Mouse (Mus musculus) kidney, postnatal 36 days (tissue): ENCODE measurements around the gene Arfip1.
A peak's percentile ranks its signal among the peaks of the same experiment; 100 is the strongest.

Source experiments
- DNase-seq, 2 experiments: peaks; one replicate each; pipeline ENCODE4 v3.0.0; 2021 to 2022; ENCODE audit warnings: mixed read lengths in 2 of 2

Arfip1 gene

GRCm38 (mm10) chr3:84482121-84482520 is 100.3 kb downstream of the Arfip1 start:
- no peak for DNase-seq

- DNase-seq, result peak; percentile 49 to 73
Observed at GRCm38 (mm10) chr3:84481104-84481503, 101.3 kb downstream of the Arfip1 start.

- DNase-seq, result peak; percentile 62 to 86
Observed at GRCm38 (mm10) chr3:84480006-84480897, 102.2 kb downstream of the Arfip1 start, which contains the start of gene Fhdc1. TSS of gene Fhdc1 (minus strand) at chr3:84480429.

GRCm38 (mm10) chr3:84479293-84480005 is 103.0 kb downstream of the Arfip1 start:
- DNase-seq, result peak; percentile 54 to 76

GRCm38 (mm10) chr3:84478896-84479292 is 103.5 kb downstream of the Arfip1 start:
- no peak for DNase-seq

GRCm38 (mm10) chr3:84478195-84478594 is 104.2 kb downstream of the Arfip1 start:
- no peak for DNase-seq

- no peak for DNase-seq
Observed at GRCm38 (mm10) chr3:84477498-84477897, 104.9 kb downstream of the Arfip1 start.

- DNase-seq, result no peak
Observed at GRCm38 (mm10) chr3:84474981-84475775, 107.2 kb downstream of the Arfip1 start.

GRCm38 (mm10) chr3:84474398-84474797 is 108.0 kb downstream of the Arfip1 start:
- DNase-seq, result no peak

GRCm38 (mm10) chr3:84472955-84473354 is 109.5 kb downstream of the Arfip1 start:
- peak; percentile 12 to 46 for DNase-seq

- no peak for DNase-seq
Observed at GRCm38 (mm10) chr3:84472527-84472926, 109.9 kb downstream of the Arfip1 start.

GRCm38 (mm10) chr3:84471146-84471545 is 111.3 kb downstream of the Arfip1 start:
- no peak for DNase-seq

GRCm38 (mm10) chr3:84468111-84468453 is 114.3 kb downstream of the Arfip1 start:
- no peak for DNase-seq

- DNase-seq, result peak; percentile 71 to 73
Observed at GRCm38 (mm10) chr3:84467419-84468110, 114.9 kb downstream of the Arfip1 start.

GRCm38 (mm10) chr3:84465822-84466500 is 116.5 kb downstream of the Arfip1 start:
- no peak for DNase-seq

GRCm38 (mm10) chr3:84461687-84462086 is 120.7 kb downstream of the Arfip1 start:
- DNase-seq, result no peak

- DNase-seq, result peak; percentile 79 to 81
Observed at GRCm38 (mm10) chr3:84460952-84461351, 121.5 kb downstream of the Arfip1 start.

GRCm38 (mm10) chr3:84460499-84460898 is 121.9 kb downstream of the Arfip1 start:
- DNase-seq, result peak in 1 of 2 experiments; percentile 5

- DNase-seq, result peak in 1 of 2 experiments; percentile 66
Observed at GRCm38 (mm10) chr3:84455733-84456417, 126.5 kb downstream of the Arfip1 start.

GRCm38 (mm10) chr3:84450651-84451050 is 131.8 kb downstream of the Arfip1 start:
- no peak for DNase-seq

- DNase-seq, result no peak
Observed at GRCm38 (mm10) chr3:84449015-84449414, 133.4 kb downstream of the Arfip1 start.
